Mouse (Mus musculus) c-Kit-positive CD71-negative TER-119-negative erythroid progenitor cells, embryonic 14.5 days (primary cell): ENCODE measurements around the gene Myo18b.

Experiments
- DNase-seq: peaks from one replicate; pipeline ENCODE4 v3.0.0-alpha.2; 2013; ENCODE audit warnings: low read depth

Myo18b gene

DNA sequence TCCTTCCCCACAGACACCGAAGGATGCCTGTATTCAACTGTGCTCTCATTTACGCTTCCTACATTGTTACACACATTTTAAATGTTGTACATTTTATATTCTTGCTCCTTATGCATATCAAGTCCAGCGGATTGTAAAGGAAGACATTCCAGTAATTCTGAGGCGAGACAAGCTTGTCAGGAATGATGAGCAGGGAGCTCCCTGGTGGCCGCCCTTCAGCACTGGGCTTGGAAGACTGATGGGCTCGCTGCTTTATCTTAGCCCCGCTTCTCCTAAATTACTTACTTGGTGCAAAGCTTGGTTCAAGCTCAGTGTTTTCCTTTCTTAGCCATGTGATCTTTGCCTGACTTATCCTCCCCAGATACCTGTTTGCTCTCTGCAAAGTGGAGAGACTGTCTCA is 223.7 kb downstream of the Myo18b start:
- DNase-seq = no peak

DNA sequence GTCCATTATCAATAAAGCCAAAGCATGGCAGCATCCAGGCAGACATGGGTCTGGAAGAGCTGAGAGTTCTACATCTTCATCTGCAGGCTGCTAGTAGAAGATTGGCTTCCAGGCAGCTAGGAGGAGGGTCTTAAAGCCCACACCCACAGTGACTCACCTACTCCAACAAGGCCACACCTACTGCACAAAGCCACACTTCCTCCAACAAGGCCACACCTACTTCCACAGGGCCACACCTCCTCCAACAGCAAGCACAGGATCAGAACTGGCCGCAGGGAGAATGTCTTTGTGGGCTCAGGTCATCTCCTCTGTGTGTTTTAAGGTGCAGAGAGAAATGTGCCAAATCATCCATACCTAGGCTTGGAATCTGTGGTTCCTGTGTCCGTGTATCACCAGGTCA is 224.2 kb downstream of the Myo18b start:
- DNase-seq = no peak

DNA sequence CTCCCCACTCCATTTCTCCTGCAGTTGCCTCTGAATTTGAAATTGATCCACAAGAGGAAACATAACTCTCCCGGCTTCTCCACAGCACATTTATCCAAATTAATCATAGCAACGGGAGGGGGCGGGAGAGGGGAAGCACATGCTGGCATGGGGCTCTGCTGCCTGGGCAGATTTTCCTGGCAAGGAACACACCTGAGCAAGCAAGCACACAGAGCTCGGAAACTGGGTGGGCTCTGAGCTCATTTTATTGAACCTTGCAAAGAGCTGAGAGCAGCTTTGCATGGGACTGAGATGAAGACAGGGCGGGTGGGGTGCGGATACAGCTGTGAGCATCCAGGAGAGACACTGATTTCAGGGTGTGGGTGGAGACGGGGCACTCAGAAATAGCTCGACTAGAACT is 229.0 kb downstream of the Myo18b start:
- no peak for DNase-seq

DNA sequence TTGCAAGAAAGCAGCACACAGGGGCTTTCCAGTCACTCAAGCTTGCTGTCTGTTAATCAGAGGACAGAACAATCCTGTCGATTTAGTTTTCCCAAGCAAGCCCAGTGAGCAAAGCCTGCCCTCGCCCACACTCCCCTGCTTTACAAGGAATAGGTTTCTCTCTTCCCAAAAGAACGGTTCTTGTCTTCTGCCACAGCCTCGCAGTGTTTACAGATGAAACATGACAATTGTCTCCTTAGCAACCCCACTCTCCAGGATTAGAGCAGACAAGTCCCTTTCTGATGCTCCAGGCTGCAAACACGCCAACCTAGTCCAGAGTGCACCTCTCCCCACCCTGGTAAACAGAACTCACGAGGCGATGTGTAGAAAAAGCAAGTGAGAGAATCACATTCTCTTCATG is 230.5 kb downstream of the Myo18b start:
- no peak for DNase-seq

DNA sequence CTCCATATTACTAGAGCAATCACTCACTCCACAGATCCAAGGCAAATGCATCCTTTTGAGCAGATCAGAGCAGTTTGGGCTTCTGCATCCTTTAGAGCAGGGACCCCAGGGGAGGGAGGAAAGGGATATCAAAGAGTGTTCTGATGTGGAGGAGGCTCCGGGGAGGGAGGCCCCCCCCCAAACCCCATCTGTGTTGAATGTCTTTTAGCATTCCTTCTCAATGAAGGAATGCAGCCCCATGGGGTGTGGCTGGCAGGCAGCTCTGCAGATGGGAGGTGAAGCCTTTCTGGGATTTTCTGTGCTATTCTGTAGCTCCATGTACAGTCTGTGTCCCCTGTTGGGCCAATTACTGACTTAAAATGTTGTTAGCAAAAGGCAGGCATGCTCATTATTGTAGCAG is 232.5 kb downstream of the Myo18b start:
- DNase-seq = no peak

DNA sequence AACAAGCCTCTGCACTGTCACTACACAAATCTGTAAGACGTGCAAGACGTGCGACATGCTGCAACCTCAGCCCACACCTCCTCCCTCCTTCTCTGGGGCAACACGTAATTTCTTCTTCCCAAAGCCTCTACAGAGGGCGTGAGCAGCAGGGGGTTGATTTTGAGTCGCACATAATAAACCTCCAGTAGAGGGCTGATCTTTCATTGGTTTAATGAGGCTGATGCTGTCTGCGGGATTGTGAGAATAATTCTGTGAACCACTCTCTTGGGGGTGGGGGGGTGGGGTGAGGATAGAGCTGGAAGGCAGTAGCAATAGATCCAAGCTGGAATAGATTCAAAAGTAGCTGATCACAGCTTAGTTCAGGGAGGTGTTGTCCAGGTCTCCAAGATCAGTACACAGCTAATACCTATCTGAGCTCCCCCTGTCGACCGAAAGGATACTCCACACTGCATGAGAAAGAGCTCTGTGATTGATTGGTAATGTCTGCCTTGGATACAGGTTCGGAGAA is 235.2 kb downstream of the Myo18b start:
- no peak for DNase-seq

DNA sequence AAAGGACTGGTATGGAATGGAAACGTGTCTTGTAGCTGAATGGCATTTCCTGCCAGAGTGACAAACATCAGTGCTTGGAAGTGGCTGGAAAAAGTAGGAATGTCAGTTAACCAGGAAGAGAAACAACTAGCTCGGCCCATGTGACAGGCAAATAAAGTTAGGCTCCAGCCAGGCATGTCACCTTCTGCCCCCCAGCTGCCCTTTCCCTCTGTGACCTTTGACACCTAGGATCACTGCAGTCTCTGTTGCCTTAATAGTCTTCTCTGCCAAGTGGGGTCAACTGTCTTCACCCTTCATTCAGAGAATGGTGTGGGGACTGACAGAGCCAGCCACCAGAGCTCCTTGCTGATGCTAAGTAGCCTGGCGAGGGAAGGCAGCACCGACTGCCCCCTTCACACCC is 236.9 kb downstream of the Myo18b start:
- DNase-seq = no peak

DNA sequence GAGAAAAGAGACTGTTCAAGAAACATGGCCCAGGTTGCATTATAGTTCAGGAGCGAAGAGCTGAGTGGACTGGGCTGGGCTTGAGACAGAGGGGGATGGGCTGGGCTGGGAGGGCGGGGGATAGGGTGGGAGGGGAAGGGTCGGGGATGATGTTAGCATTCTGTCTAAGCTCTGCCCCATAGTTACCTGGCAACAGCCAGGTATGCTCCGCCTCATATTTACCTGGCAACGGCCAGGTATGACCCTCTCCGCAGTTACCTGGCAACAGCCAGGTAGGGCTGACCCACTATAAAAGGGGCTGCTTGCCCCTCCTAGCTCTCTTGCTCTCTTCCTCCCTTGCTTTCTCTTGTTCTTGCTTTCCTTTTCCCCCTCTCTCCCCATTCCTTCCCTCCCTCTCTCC is 239.4 kb downstream of the Myo18b start:
- DNase-seq = no peak

DNA sequence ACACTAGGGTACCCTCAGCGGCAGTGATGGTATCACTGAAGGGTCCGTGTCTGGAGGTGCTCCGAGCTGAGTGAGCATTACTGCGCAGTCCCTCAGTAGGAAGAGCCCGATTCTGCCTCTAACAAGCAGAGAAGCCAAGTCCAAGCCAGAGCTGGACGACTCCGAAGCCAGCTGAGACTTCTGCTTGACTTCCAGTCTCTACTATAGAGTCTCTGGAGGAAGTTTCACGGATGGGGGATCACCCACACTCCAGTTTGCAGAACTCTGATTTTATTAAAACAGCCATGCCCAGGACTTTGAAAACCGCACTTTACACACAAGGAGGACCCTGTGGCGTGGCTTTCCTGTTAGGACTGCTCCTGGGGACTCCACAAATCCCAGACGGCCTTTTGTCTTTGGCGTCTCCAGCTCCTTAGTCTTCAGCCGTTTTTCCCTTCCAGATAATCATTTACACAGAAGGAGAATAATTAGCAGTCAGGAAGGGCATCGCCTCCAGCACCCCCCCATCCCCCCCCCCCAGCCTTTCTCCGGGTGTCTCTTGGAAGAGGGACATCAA is 240.1 kb downstream of the Myo18b start:
- DNase-seq = no peak

DNA sequence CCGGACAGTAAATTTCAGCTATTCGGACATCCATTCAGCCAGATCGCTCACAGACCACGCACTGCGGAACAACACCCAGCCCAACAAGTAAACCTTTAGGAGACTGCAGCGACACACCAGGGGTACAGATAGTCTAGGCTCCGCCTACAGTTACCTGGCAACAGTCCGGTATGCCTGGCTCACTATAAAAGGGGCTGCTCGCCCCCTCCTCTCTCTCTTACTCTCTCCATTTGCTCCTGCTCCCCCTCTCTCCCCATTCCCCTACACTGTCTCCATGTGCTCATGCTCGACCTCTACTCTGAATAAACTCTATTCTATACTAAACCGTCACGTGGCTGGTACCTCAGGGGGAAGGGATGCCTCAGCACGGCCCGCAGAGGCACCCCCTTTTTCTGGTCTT is 240.6 kb downstream of the Myo18b start:
- DNase-seq = no peak

DNA sequence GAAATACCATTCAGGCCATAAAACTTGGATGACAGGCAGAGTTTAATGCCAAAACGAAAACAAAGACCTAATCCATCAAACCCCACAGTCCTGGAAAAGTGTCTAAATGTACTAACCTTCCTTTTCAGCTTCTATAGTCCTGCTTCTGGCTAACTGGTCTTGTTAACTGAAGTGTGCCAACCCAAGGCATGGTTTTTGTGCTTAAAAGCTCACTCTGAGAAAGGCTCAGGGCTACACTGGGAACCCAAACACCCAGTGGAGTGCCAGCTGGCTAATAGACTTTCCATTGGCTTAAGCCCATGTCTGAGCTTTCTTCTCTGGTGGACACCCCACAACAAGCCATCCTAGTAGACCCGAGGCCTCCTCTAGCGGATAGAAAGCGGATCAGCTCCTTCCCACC is 244.1 kb downstream of the Myo18b start:
- DNase-seq = no peak

DNA sequence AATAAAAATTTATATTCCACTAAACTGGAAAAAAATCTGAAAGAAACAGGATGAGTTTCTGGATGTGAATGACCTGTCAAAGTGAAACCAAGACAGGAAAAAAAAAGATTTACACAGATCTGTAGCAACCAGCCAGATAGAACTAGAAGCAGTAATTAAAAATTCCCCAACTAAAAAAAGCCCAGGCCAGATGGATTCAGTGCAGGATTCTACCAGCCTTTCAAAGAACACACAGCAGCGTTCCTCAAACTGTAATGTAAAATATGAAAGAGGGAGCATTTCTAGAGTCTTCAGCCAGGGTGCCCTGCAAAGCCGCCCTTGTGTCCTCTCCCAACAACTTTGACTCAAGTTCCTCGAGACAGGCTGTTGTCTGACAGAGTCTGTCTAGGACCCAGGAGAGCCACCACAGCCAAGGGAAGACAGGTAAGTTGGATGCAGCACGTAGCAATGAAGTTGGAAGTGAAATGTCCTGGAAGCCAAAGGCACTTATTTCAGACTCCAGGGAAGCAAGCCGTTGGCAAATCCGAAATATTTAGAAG is 246.9 kb downstream of the Myo18b start:
- no peak for DNase-seq

DNA sequence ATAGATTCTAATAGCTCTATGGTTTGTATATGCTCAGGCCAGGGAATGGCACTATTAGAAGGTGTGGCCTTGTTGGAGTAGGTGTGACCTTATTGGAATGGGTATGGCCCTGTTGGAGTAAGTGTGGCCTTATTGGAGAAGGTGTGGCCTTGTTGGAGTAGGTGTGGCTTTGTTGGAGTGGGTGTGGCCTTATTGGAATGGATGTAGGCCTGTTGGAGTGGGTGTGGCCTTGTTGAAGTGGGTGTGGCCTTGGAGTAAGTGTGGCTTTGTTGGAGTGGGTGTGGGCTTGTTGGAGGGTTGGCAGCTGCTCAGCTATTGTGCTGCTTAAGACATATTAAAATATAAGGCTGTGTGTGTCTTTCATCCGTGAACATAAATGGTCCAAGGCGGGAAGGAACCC is 249.3 kb downstream of the Myo18b start:
- DNase-seq = no peak

DNA sequence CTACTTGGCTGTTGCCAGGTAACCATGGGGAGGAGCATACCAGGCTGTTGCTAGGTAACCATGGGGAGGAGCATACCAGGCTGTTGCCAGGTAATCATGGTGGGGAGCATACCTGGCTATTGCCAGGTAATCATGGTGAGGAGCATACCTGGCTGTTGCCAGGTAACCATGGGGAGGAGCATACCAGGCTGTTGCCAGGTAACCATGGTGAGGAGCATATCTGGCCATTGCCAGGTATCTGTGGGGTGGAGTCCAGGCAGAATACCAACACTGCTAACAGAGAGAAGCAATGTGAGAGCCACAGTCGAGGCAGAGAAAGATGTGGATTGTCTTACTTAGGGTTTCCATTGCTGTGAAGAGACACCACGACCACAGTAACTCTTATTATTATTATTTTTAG is 250.6 kb downstream of the Myo18b start:
- no peak for DNase-seq

DNA sequence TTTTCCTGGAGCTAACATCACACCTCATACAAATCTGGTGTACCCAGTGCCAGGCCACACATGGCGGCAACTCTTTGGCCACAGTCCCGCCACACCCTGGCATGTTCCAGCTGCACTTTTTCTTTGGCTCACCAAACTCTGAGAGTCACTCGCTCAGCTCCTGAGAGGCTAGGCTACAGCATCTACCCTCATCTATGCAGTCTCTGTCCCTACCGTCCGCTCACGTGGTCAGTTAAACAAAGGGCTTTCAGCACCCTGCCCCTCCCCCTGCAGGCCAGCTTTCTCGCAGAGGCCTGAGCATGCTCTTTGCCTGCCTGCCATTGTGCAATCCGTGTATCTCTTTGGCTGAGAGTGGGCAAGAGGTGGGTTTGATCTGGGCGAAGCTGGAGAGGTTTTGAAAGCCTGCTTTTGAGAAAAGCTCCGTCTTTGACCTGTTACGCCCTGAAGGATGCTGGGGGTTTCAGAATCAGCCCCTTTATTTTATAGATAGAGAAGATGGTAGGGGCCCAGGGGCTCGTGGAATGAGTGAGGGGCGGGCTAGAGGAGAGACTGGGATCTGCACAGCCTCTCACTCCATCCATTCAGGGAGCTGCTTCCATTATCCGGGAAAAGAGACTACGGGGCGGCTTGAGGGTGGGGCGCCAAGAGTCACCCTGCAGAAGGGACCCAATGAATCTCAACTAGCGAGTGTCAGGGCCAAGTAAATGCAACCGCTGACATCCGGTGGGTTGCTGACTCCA is 252.5 kb downstream of the Myo18b start:
- no peak for DNase-seq

DNA sequence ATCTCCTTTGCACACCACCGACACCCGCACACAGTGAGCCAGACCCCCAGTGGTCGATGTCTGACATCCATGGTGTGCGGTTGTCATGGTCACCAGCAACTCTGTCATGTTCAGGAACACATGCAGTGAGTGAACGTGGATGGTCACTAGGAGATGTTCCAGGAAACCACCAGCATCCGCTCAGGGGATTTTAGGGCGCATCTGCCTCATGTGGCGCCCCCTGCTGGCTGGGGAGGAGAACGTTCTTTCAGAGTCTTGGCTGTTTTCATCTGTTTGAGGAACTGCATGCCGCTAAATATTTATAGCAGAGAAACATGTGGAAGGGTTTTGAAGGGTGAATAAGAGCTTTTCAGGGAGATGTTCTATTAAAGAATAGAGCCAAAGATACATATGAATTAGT is 253.4 kb downstream of the Myo18b start:
- no peak for DNase-seq

DNA sequence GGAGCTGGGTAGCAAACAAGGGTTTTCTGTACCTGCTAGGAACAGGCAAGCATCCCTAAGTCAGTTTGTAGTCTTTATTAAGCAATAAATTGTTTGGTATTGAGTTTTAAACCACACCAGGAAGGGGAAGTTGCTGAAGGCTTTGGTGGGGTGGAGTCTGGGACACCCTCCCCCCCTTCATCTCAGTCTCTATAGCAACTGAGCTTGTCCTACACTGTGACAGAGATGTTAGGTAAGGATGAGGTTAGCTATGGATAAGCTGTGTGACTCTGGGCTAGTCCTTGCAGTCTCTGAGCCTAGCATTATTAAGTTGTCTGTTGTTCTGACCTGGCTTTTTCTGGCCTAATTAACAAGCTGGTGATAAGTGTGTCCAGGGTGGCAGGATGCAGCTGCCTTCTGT is 254.4 kb downstream of the Myo18b start:
- no peak for DNase-seq

DNA sequence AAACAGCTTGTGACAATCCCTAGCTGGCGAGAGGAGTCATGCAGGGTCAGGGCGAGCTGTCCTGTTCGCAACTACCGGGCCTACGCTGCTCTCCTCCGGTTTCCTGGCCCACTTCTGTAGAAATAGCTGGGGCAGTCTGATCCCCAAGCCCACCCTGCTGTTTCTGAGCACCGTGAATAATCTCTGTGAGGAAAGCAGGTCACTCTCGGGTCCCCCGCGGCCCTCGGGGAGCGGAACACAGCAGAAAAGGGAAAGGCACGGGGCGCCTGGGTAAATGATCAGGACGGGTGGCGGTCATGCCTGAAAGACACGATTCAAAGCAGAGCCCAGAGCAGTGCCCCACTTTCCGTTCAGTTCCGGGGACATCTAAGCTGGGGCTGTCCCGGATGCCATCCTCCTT is 255.0 kb downstream of the Myo18b start:
- no peak for DNase-seq

DNA sequence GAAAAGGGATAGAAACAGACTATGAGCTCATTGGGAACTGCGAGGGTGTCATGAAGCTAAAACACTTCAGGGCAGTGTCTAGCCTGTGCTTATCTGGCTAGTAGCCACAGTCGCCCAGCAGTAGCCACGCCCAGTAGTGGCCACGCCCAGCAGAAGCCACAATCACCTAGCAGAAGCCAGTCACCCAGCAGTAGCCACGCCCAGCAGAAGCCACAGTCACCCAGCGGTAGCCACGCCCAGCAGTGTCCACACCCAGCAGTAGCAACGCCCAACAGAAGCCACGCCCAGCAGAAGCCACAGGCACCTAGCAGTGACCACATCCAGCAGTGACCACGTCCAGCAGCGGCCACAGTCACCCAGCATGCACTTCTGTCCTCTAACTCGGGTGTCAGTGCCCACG is 255.5 kb downstream of the Myo18b start:
- peak; percentile 28 for DNase-seq
